Comparison of ENCODE assay signal across 8 mouse cellular contexts in the genomic region with DNA sequence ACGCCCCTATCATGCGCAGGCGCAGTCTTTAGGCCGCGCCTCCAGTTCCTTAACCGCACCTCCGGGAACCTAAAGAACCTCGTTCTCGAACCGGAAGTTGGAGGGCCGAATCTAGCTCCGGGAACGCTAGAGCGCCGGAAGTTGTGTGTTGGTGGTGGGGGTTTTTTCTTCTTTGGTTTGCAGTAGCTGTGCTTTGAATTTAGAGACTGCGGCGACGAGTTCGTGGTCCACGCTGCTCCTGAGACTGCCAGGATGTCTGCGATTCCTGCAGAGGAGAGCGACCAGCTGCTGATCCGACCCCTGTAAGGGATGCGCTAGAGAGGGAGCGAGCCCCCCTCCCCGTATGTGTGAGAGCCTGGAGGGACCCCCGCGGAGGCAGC. TPM values are rescaled to one million over a fixed set of nuclear protein-coding genes. Genes with fewer than 3 reads are reported as not detected.
DNase-seq lines count a peak whose midpoint lies in the region; ATAC-seq and TF ChIP-seq lines count a peak whose summit lies in the region.

A gene (minus strand): TSS at position 42 of the 380 bp plus-strand sequence.

- DNase-seq in MEL-GATA-1-ER (ENCODE audit: extremely low read depth, low read depth) = peak; percentile 80
- DNase-seq in cerebellum, adult 18-20 months = peak; percentile 98 to 99
- peak; percentile 97 for DNase-seq in heart, postnatal 25 days (ENCODE audit: low spot score)
- peak; percentile 99 for DNase-seq in layer of hippocampus, adult 11-12 months (ENCODE audit: low spot score)
- DNase-seq in liver, postnatal 0 days = peak; percentile 99
- peak; percentile 99 for DNase-seq in testis, postnatal 14 days (ENCODE audit: low spot score)

- peak within 1 kb of the TSS; percentile 93 for H3K27ac ChIP-seq in forebrain, embryonic 16.5 days (ENCODE audit: low read length)
- H3K27ac ChIP-seq in liver, postnatal 0 days (ENCODE audit: low read depth) = peak within 1 kb of the TSS; percentile 91
- H3K27ac ChIP-seq in neural tube, embryonic 13.5 days (replicated peaks) = peak within 1 kb of the TSS; percentile 92

- peak within 1 kb of the TSS; percentile 79 for H3K4me2 ChIP-seq in forebrain, embryonic 16.5 days (ENCODE audit: low read length)
- peak within 1 kb of the TSS; percentile 96 for H3K4me2 ChIP-seq in liver, postnatal 0 days (ENCODE audit: low read depth, low read length)
- peak within 1 kb of the TSS; percentile 67 for H3K4me2 ChIP-seq in neural tube, embryonic 13.5 days

- TF ChIP-seq EP300 in liver, postnatal 0 days (IDR thresholded peaks at IDR 0.05; ENCODE audit: low read depth) = peak; percentile 26; the same call in 1 of the 2 replicates

- H3K4me3 ChIP-seq in forebrain, embryonic 16.5 days (replicated peaks; ENCODE audit: low read length) = peak within 1 kb of the TSS; percentile 95
- peak within 1 kb of the TSS; percentile 93 for H3K4me3 ChIP-seq in liver, postnatal 0 days (ENCODE audit: low read depth, low read length)
- H3K4me3 ChIP-seq in neural tube, embryonic 13.5 days = peak within 1 kb of the TSS; percentile 69

- no peak for TF ChIP-seq CTCF in liver, postnatal 0 days (IDR thresholded peaks at IDR 0.05; ENCODE audit: low read depth)

- H3K4me1 ChIP-seq in forebrain, embryonic 16.5 days (replicated peaks; ENCODE audit: control insufficient read depth, insufficient read depth, low read length) = peaks cover 29% of the 10 kb centered on the region
- peaks cover 21% of the 10 kb centered on the region for H3K4me1 ChIP-seq in liver, postnatal 0 days (ENCODE audit: insufficient read depth)
- peaks cover 38% of the 10 kb centered on the region for H3K4me1 ChIP-seq in neural tube, embryonic 13.5 days (replicated peaks)

- WGBS in forebrain, embryonic 16.5 days = 0% methylated on average over 28 of the region's 28 CpGs
- WGBS in liver, postnatal 0 days (ENCODE audit: insufficient replicate concordance) = under 1% methylated on average over 28 of the region's 28 CpGs
- under 1% methylated on average over 28 of the region's 28 CpGs for WGBS in neural tube, embryonic 13.5 days

- H3K9me3 ChIP-seq in forebrain, embryonic 16.5 days (ENCODE audit: control insufficient read depth, low read length) = no peaks in the 10 kb centered on the region
- no peaks in the 10 kb centered on the region for H3K9me3 ChIP-seq in liver, postnatal 0 days (ENCODE audit: low read length)
- H3K9me3 ChIP-seq in neural tube, embryonic 13.5 days = no peaks in the 10 kb centered on the region

- peaks cover 8% of the 10 kb centered on the region for H3K36me3 ChIP-seq in forebrain, embryonic 16.5 days (ENCODE audit: control insufficient read depth, insufficient read depth)
- peaks cover 7% of the 10 kb centered on the region for H3K36me3 ChIP-seq in liver, postnatal 0 days (replicated peaks; ENCODE audit: insufficient read depth, low read length)
- H3K36me3 ChIP-seq in neural tube, embryonic 13.5 days = peaks cover 15% of the 10 kb centered on the region

- no peaks in the 10 kb centered on the region for H3K27me3 ChIP-seq in forebrain, embryonic 16.5 days (replicated peaks; ENCODE audit: control insufficient read depth, insufficient read depth, low read length)
- no peaks in the 10 kb centered on the region for H3K27me3 ChIP-seq in liver, postnatal 0 days (ENCODE audit: insufficient read depth, low read length)
- no peaks in the 10 kb centered on the region for H3K27me3 ChIP-seq in neural tube, embryonic 13.5 days

- peak; percentile 97 for ATAC-seq in forebrain, embryonic 16.5 days
- peak; percentile 95 for ATAC-seq in liver, postnatal 0 days
- ATAC-seq in neural tube, embryonic 13.5 days (ENCODE audit: low read depth) = peak; percentile 96

- peak within 1 kb of the TSS; percentile 91 for H3K9ac ChIP-seq in forebrain, embryonic 16.5 days (replicated peaks; ENCODE audit: low read depth, low read length)
- H3K9ac ChIP-seq in liver, postnatal 0 days (replicated peaks) = peak within 1 kb of the TSS; percentile 92
- H3K9ac ChIP-seq in neural tube, embryonic 13.5 days = peak within 1 kb of the TSS; percentile 83

- intact Hi-C loops in heart, postnatal 25 days (cut with DNase I) = loop anchor here (5.0 kb wide), 1 partner anchor 86 kb away; a partner anchor contains a TSS

RNA-seq across cellular contexts. Expression of the gene that starts here (rescaled TPM):
- 43.2 and 43.5 TPM in 2 replicates for polyA plus RNA-seq in forebrain, embryonic 16.5 days (2015; fragmentation: Nextera tagmentation; extraction: Ambion mirVana)
- total RNA-seq in heart, postnatal 25 days (2021) = 10 to 100 TPM; 40.9 to 49.7 TPM
- 18.9 and 19.5 TPM in 2 replicates for polyA plus RNA-seq in liver, postnatal 0 days (2015; fragmentation: Nextera tagmentation; extraction: Ambion mirVana)
- polyA plus RNA-seq in neural tube, embryonic 13.5 days (2015; fragmentation: Nextera tagmentation; extraction: Ambion mirVana) = 38.9 and 42.5 TPM in 2 replicates

Comparison
In these comparisons a context has a peak if more than half of its experiments do, and no peak if none do; other contexts are left out.
1. Peak in every context shown above with its lines: DNase-seq, ATAC-seq, H3K4me3 ChIP-seq and H3K27ac ChIP-seq.